Mouse (Mus musculus) liver, postnatal 0 days (tissue): ENCODE measurements around the gene Fance. TPM values are rescaled to one million over a fixed set of nuclear protein-coding genes. Genes with fewer than 3 reads are reported as not detected.
A peak's percentile ranks its signal among the peaks of the same experiment; 100 is the strongest.

Experiments used
- ATAC-seq: fragments of 200-750 bp; cut with Nextera tagmentation; 2 replicates; pipeline ENCODE4 v1.8.0; 2017; ENCODE audit warnings: mild to moderate bottlenecking, moderate library complexity
- DNase-seq: peaks from one replicate; pipeline ENCODE4 v3.0.0-alpha.2; 2016
- H3K27ac ChIP-seq: fragments of 300-500 bp; sonication (generic); 2 replicates; pipeline ENCODE4 v1.5.1; 2014; ENCODE audit warnings: antibody characterized with exemption, moderate library complexity, mild to moderate bottlenecking, low read depth
- H3K27me3 ChIP-seq: fragments of 300-500 bp; sonication (generic); 2 replicates; pipeline ENCODE4 v1.6.1; 2014; ENCODE audit warnings: low read length, control low read depth, mixed read lengths; ENCODE audit not compliant: insufficient read depth
- H3K36me3 ChIP-seq: fragments of 300-500 bp; sonication (generic); replicated peaks from 2 replicates; pipeline ENCODE4 v1.6.1; 2014; ENCODE audit warnings: mild to moderate bottlenecking, control low read depth, low read length, moderate library complexity, mixed read lengths; ENCODE audit not compliant: insufficient read depth
- H3K4me1 ChIP-seq: fragments of 300-500 bp; sonication (generic); 2 replicates; pipeline ENCODE4 v1.6.1; 2014; ENCODE audit warnings: antibody characterized with exemption, mild to moderate bottlenecking, control low read depth; ENCODE audit not compliant: insufficient read depth
- H3K4me2 ChIP-seq: fragments of 300-500 bp; sonication (generic); 2 replicates; pipeline ENCODE4 v1.6.1; 2014; ENCODE audit warnings: low read depth, mild to moderate bottlenecking, low read length, moderate library complexity, mixed read lengths
- H3K4me3 ChIP-seq: fragments of 300-500 bp; sonication (generic); 2 replicates; pipeline ENCODE4 v1.5.1; 2014; ENCODE audit warnings: low read depth, low read length
- H3K9ac ChIP-seq: fragments of 300-500 bp; sonication (generic); replicated peaks from 2 replicates; pipeline ENCODE4 v1.6.1; 2014; ENCODE audit warnings: mild to moderate bottlenecking, moderate library complexity
- H3K9me3 ChIP-seq: fragments of 300-500 bp; sonication (generic); 2 replicates; pipeline ENCODE4 v1.6.1; 2016; ENCODE audit warnings: mild to moderate bottlenecking, control low read depth, low read length, mixed read lengths
- CTCF ChIP-seq: sonication (generic); IDR thresholded peaks from 2 replicates; pipeline ENCODE4 v1.5.1; 2016; ENCODE audit warnings: antibody characterized with exemption, low read depth
- EP300 ChIP-seq: IDR thresholded peaks from 2 replicates; pipeline ENCODE4 v1.6.1; 2016; ENCODE audit warnings: antibody characterized with exemption, low read depth, mild to moderate bottlenecking
- WGBS: fragments of 180-500 bp; shearing (Covaris S2); extraction: QIAGEN DNeasy Blood & Tissue Kit; methylation state at CpG from one replicate; pipeline ENCODE4 v1.1.7; 2014; ENCODE audit not compliant: insufficient replicate concordance; 5-methylcytosine and 5-hydroxymethylcytosine counted together
- polyA plus RNA-seq: library from polyadenylated mRNA; unstranded; fragments of >200 nt; fragmentation: Nextera tagmentation; extraction: Ambion mirVana; gene quantifications from 2 replicates; pipeline ENCODE4 v1.2.1, GENCODE M21; 2015

Fance gene
- polyA plus RNA-seq, 1 experiment from 2014 or later, result 6.7 TPM

DNA sequence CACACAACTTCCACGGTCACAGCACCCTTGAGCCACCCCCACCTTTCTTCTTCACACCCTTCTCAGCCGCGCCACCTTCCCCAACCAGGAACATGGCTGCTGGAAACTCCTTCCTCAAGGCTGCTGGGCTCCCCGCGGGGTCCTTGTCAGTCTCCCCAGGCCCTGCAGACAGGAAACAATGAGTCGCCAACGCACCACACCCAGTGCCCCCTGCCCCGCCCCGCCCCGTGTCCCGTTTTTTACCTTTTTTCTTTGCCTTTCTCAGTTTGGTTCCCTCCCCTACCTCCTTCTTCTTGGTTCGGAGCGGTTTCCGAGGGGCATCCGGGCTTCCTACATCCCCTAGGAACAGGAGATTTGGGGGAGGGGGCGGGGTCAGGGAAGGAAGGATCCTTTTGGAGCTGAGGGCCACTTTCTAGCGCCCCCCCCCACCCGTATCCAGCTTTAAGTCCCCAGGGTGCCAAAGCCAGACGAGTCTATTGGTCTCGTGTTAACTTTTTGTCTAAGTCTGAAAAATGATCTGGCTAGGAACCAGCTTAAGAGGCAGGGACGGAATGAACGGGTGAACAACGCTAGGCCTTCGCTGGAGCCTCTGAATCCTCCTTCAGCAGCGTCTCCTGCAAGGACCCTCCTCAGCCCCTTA lies 49.5 kb downstream of the Fance start:
- no peak for TF ChIP-seq CTCF
- TF ChIP-seq EP300, result no peak
- WGBS, result 2% methylated on average over 25 of the region's 25 CpGs
- peak overlapping the region; percentile 29; the same call in 1 of the 2 replicates for H3K4me2 ChIP-seq
- ATAC-seq, result no peak
- peaks cover 5% of the 10 kb centered on the region; the same call in 1 of the 2 replicates for H3K4me1 ChIP-seq
- no peaks in the 10 kb centered on the region for H3K9me3 ChIP-seq
- peaks cover 64% of the 10 kb centered on the region for H3K27me3 ChIP-seq
- no peak overlapping the region for H3K9ac ChIP-seq
- H3K36me3 ChIP-seq, result no peaks in the 10 kb centered on the region
- DNase-seq, result no peak
- H3K4me3 ChIP-seq, result 0 out of 2 replicates have a peak overlapping the region, but pooled peaks have one; percentile 24
- no peak overlapping the region for H3K27ac ChIP-seq

DNA sequence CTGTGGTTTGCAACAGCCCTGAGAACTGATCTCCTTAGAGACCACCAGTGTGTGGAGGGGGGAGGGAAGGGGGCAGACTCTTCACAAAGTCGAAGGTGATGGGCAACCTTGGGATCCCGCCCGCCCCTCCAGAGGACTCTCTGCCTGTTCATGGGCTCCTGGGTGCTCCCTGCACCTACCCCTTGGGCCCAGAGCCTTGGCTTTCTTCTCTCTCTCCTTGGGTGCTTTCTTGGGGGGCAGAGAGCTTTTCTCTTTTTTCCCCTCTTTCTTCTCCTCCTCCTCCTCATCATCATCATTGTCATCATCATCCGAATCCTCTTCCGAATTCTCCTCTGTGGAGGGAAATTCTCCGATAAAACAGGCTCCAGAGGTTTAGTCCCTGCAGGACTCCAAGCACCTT lies 50.2 kb downstream of the Fance start:
- Histone ChIP-seq H3K27me3 (peaks cover 59% of the 10 kb centered on the region), H3K27ac (no peak overlapping the region), H3K4me3 (no peak overlapping the region), H3K9ac (no peak overlapping the region), H3K4me2 (no peak overlapping the region), H3K36me3 (no peaks in the 10 kb centered on the region), H3K4me1 (peaks cover 5% of the 10 kb centered on the region; the same call in 1 of the 2 replicates), H3K9me3 (no peaks in the 10 kb centered on the region)
- ATAC-seq, result no peak
- WGBS, result 19% methylated on average over 6 of the region's 6 CpGs
- DNase-seq, result no peak
- TF ChIP-seq CTCF (no peak), EP300 (no peak)

DNA sequence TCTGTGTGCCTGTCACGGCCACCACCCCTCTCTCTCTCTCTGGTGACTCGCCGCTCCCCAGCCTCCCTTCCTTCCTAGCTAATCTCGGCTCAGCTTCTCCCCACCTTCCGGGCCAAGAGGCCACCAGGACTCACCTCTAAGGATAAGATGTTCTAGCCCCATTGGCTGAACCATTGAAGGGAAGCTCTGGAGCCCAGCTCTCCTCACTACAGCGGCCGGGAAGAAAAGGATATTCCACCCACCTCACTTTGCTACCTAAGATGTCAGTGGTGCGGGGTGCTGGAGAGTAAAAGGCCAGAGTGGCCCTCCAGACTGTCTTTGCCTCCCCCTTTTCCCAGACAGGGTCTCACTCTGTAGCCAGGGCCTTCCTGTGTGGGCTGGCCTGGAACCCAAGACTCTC lies 51.8 kb downstream of the Fance start, which contains the start of gene Tulp1:
TSS of gene Tulp1 (minus strand) at position 101 of the 400 bp plus-strand sequence.
- no peaks in the 10 kb centered on the region for H3K36me3 ChIP-seq
- no peak within 1 kb of the TSS for H3K9ac ChIP-seq
- H3K4me1 ChIP-seq, result peaks cover 5% of the 10 kb centered on the region; the same call in 1 of the 2 replicates
- WGBS, result 48% methylated on average over 7 of the region's 8 CpGs
- H3K27ac ChIP-seq, result no peak within 1 kb of the TSS
- DNase-seq (no peak), ATAC-seq (no peak)
- no peak within 1 kb of the TSS for H3K4me2 ChIP-seq
- H3K9me3 ChIP-seq, result no peaks in the 10 kb centered on the region
- H3K27me3 ChIP-seq, result peaks cover 52% of the 10 kb centered on the region
- no peak within 1 kb of the TSS for H3K4me3 ChIP-seq
- TF ChIP-seq EP300 (no peak), CTCF (no peak)

- WGBS, result 2% methylated on average over 13 of the region's 13 CpGs
- DNase-seq (peak; percentile 86), ATAC-seq (peak; percentile 59; the same call in 1 of the 2 replicates)
Observed at GRCm38 (mm10) chr17:28368449-28368848, 55.1 kb downstream of the Fance start.

DNA sequence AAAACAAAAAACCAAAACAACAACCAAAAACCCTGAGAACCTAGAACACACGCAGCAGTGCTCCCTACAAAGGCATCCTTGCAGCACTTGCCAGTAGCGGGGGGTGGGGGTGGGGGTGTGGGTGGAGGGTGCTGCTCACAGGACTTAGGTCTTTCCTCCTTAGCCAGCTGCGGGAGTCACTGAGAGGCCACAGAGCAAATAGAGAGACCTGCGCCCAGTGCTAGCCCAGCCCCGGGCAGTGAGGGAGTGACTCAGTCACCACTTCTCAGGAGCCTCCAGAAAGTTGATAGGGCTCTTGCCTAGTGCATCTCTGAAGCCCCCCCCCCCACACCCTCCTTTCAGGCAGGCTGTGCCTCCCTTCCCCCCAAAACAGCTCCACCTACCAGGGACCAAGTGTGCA lies 55.7 kb downstream of the Fance start:
- no peak overlapping the region for H3K27ac ChIP-seq
- ATAC-seq (no peak), DNase-seq (no peak)
- 57% methylated on average over 5 of the region's 5 CpGs for WGBS
- H3K36me3 ChIP-seq, result no peaks in the 10 kb centered on the region
- H3K4me1 ChIP-seq, result 0 out of 2 replicates have a peak, but pooled peaks cover 3% of the 10 kb centered on the region
- peaks cover 31% of the 10 kb centered on the region for H3K27me3 ChIP-seq
- H3K4me3 ChIP-seq, result no peak overlapping the region
- TF ChIP-seq CTCF, result no peak
- no peaks in the 10 kb centered on the region for H3K9me3 ChIP-seq
- H3K9ac ChIP-seq, result no peak overlapping the region
- H3K4me2 ChIP-seq, result no peak overlapping the region

More at GRCm38 (mm10) chr17:28368449-28368848, 55.1 kb downstream of the Fance start:
- H3K4me3 ChIP-seq, result no peak overlapping the region
- H3K9ac ChIP-seq, result no peak overlapping the region
- no peak overlapping the region for H3K4me2 ChIP-seq
- no peak for TF ChIP-seq EP300
- peak; percentile 93 for TF ChIP-seq CTCF
- H3K27ac ChIP-seq, result no peak overlapping the region
- no peaks in the 10 kb centered on the region for H3K9me3 ChIP-seq
- no peaks in the 10 kb centered on the region for H3K36me3 ChIP-seq
- 0 out of 2 replicates have a peak, but pooled peaks cover 3% of the 10 kb centered on the region for H3K4me1 ChIP-seq
- peaks cover 33% of the 10 kb centered on the region for H3K27me3 ChIP-seq

GRCm38 (mm10) chr17:28371286-28371685 lies 58.0 kb downstream of the Fance start:
- no peaks in the 10 kb centered on the region for H3K9me3 ChIP-seq
- H3K4me3 ChIP-seq, result no peak overlapping the region
- H3K4me1 ChIP-seq, result no peaks in the 10 kb centered on the region
- no peak overlapping the region for H3K9ac ChIP-seq
- ATAC-seq (no peak), DNase-seq (no peak)
- no peak overlapping the region for H3K27ac ChIP-seq
- no peak for TF ChIP-seq CTCF
- TF ChIP-seq EP300, result no peak
- H3K4me2 ChIP-seq, result no peak overlapping the region
- H3K27me3 ChIP-seq, result peaks cover 29% of the 10 kb centered on the region
- no peaks in the 10 kb centered on the region for H3K36me3 ChIP-seq
- 75% methylated on average over 2 of the region's 2 CpGs for WGBS
